Mouse (Mus musculus): ENCODE data around the gene Mmab.

GRCm38 (mm10) chr5:114408846-114409245, 35.0 kb downstream of the Mmab start:
- no peak for TF ChIP-seq CTCF (IDR thresholded peaks at IDR 0.05; ENCODE audit: borderline replicate concordance, control insufficient read depth, extremely low read depth, insufficient read depth, low read length, poor library complexity)
- no peak for TF ChIP-seq POLR2A (IDR thresholded peaks at IDR 0.05; ENCODE audit: control insufficient read depth, extremely low read depth, insufficient read depth, low read length, poor library complexity)
